Mouse (Mus musculus) lung, adult 2 months (tissue): ENCODE results near the gene Lmbrd1.

Experiments used
- CTCF ChIP-seq: fragments of 200-500 bp; IDR thresholded peaks from 2 replicates; pipeline ENCODE4 v1.5.1; 2011; ENCODE audit warnings: mild to moderate bottlenecking, low read length, control low read depth; ENCODE audit not compliant: insufficient read depth
- POLR2A ChIP-seq: fragments of 200-500 bp; IDR thresholded peaks from 2 replicates; pipeline ENCODE4 v1.6.1; 2011; ENCODE audit warnings: low read depth, mild to moderate bottlenecking, control low read depth, low read length, borderline replicate concordance; ENCODE audit errors: extremely low read depth

DNA sequence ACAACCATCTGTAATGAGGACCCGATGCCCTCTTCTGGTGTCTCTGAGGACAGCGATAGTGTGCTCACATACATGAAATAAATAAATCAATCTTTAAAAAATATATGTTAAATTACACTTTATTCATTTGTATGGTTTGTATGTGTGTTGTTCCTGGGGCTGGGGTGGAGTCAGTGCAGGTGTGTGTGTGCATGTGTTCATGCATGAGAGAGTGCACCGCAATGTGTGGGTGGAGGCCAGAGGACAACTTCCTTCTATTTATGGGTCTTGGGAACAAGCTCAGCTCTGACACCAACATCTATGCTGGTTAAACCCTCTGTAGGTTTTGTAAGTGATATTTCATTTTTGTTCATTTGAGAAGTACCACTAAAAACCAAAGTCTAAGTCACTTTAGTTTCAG lies 2.6 kb downstream of the Lmbrd1 start:
- TF ChIP-seq POLR2A (no peak), CTCF (no peak)
